Mouse (Mus musculus): ENCODE results near the gene Crybg3. TPM values are rescaled to one million over a fixed set of nuclear protein-coding genes. Genes with fewer than 3 reads are reported as not detected.

Gene Crybg3
- polyA plus RNA-seq, 1 experiment: 1.0 TPM

DNA sequence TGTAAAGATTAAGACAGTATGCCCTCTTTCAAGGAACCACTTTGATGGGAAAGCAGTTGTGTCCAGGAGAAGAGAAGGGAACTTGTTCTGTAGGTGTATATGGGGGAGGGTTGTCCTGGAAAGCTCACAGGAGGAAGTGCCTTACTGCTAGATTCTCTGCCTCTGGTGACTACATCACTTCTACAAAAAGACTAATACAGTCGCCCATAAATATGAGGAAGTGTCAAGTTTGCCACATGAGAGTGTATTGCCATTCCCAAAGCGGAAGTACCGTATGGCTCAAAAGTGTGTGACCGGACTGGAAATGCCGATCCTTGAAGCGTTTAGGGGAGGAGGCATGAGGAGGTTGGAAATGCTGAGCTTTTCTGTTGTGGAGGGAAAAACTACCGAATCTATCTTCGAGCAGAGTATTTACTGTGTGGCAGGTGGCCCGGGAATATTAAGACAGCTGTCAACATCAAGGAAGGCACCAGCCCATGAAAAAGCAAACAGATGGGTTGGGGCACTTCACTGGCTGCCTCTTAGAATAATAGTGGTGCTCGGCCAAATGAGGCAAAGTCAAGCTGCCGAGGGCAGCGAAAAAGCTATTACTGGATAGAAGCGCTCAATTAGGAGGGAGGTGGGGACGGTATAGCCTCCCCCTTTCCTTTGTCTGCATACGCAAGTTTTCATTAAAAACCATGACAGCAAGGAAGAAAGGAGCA is 3.5 kb upstream of the Crybg3 start:
- Histone ChIP-seq H3K4me3 (no peak overlapping the region), H3K79me2 (ENCODE audit: control insufficient read depth, insufficient read depth) (no peaks in the 10 kb centered on the region), H3K36me3 (ENCODE audit: control insufficient read depth, insufficient read depth) (no peaks in the 10 kb centered on the region), H3ac (ENCODE audit: control insufficient read depth, insufficient read length) (no peak overlapping the region), H3K4me2 (ENCODE audit: low read depth) (no peak overlapping the region), H3K27me3 (ENCODE audit: control insufficient read depth, insufficient read depth, insufficient read length) (no peaks in the 10 kb centered on the region)
- TF ChIP-seq POLR2A (IDR thresholded peaks at IDR 0.05; ENCODE audit: insufficient read length, low read depth) (no peak), E2F4 (IDR thresholded peaks at IDR 0.05; ENCODE audit: insufficient read depth) (no peak), REST (IDR thresholded peaks at IDR 0.05; ENCODE audit: insufficient read depth, insufficient read length) (no peak), SRF (IDR thresholded peaks at IDR 0.05; ENCODE audit: control insufficient read depth, insufficient read length, low read depth) (no peak), MYOG (IDR thresholded peaks at IDR 0.05; ENCODE audit: control insufficient read depth in 1 of 3, insufficient read depth in 1 of 3, insufficient read length in 2 of 3, low read depth in 2 of 3) (no peak), TCF12 (IDR thresholded peaks at IDR 0.05; ENCODE audit: insufficient read depth, poor library complexity, severe bottlenecking) (no peak), POLR2AphosphoS2 (IDR thresholded peaks at IDR 0.05; ENCODE audit: insufficient read length, low read depth) (no peak), TCF3 (IDR thresholded peaks at IDR 0.05; ENCODE audit: insufficient read length, low read depth) (no peak), USF1 (IDR thresholded peaks at IDR 0.05; ENCODE audit: low read depth) (no peak)

DNA sequence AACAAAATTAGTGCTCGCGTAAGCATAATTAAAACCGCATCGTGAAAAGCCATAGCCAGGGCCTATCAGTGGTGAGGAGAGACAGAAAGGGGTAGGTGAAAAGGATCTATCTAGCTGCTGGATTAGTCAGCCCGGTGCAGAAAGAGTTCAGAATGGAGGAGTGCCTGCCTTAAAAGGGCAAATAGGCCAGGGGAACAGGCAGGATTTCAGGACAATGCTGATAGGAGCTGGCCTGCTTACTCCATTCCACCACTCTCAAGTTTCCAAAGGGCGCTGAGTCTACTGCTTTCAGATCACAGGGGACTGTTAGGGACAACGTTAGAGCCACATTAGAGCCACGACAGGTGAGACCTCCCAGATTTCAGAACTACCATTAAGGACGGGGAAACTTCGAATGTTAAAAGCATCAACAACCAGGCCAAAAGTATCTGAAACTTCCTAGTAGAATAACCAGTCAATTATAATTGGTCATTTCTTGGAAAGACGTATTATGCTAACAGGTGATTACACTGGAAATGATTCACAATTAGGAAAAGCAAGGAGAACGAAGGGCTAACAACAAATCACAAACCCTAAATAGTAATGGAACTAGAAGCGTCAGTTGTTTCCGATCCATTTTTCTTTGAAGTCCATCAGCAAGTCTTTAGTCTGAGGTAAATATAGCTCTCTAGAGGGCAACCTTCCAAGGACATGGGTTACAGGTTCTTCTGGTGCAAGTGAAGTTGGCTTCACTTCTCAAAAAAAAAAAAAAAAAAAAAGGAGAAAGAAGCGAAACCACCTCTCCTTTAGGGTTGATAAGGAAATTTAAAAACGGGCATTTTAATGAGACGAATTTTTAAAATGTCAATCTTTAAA is 1.1 kb downstream of the Crybg3 start:
- no peaks in the 10 kb centered on the region for H3K36me3 ChIP-seq (ENCODE audit: control insufficient read depth, insufficient read depth)
- peak overlapping the region; percentile 45 for H3ac ChIP-seq (ENCODE audit: control insufficient read depth, insufficient read length)
- peak overlapping the region; percentile 97 for H3K4me2 ChIP-seq (ENCODE audit: low read depth)
- H3K4me3 ChIP-seq: peak overlapping the region; percentile 31
- no peaks in the 10 kb centered on the region for H3K79me2 ChIP-seq (ENCODE audit: control insufficient read depth, insufficient read depth)
- TF ChIP-seq POLR2A (IDR thresholded peaks at IDR 0.05; ENCODE audit: insufficient read length, low read depth) (no peak), MYOD1 (IDR thresholded peaks at IDR 0.05; ENCODE audit: control insufficient read depth in 1 of 3, insufficient read length in 2 of 3, low read depth in 2 of 3) (no peak), SRF (IDR thresholded peaks at IDR 0.05; ENCODE audit: control insufficient read depth, insufficient read length, low read depth) (peak; percentile 67), CEBPB (IDR thresholded peaks at IDR 0.05; ENCODE audit: insufficient read depth, poor library complexity, severe bottlenecking) (no peak), REST (IDR thresholded peaks at IDR 0.05; ENCODE audit: insufficient read depth, insufficient read length) (no peak)
- H3K27me3 ChIP-seq (ENCODE audit: control insufficient read depth, insufficient read depth, insufficient read length): no peaks in the 10 kb centered on the region

DNA sequence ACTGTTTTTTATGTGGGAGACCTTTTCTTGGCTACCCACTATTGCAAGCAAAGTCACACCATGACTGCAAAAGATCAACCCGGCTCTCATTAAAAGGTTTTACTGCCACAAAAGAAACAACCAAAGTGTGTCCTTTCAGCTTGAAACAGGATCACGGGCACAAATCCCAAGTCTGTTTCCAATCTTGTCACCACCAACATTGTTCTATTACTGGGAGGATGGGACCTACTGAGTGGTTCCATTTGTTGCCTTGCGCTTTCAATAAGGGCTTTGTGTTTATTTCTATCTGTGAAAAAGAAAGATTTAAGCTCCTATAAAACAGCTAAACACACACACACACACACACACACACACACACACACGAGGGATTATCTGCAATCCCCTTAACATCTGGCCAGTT is 1.8 kb downstream of the Crybg3 start:
- H3K4me2 ChIP-seq (ENCODE audit: low read depth): peak overlapping the region; percentile 97
- TF ChIP-seq USF1 (IDR thresholded peaks at IDR 0.05; ENCODE audit: low read depth) (no peak), POLR2AphosphoS2 (IDR thresholded peaks at IDR 0.05; ENCODE audit: insufficient read length, low read depth) (no peak), REST (IDR thresholded peaks at IDR 0.05; ENCODE audit: insufficient read depth, insufficient read length) (no peak), E2F4 (IDR thresholded peaks at IDR 0.05; ENCODE audit: insufficient read depth) (no peak), SRF (IDR thresholded peaks at IDR 0.05; ENCODE audit: control insufficient read depth, insufficient read length, low read depth) (no peak), POLR2A (IDR thresholded peaks at IDR 0.05; ENCODE audit: insufficient read length, low read depth) (no peak), MYOG (IDR thresholded peaks at IDR 0.05; ENCODE audit: control insufficient read depth in 1 of 3, insufficient read depth in 1 of 3, insufficient read length in 2 of 3, low read depth in 2 of 3) (no peak), MAX (IDR thresholded peaks at IDR 0.05; ENCODE audit: low read depth) (no peak), MYOD1 (IDR thresholded peaks at IDR 0.05; ENCODE audit: control insufficient read depth in 1 of 3, insufficient read length in 2 of 3, low read depth in 2 of 3) (no peak), CEBPB (IDR thresholded peaks at IDR 0.05; ENCODE audit: insufficient read depth, poor library complexity, severe bottlenecking) (no peak)
- no peak overlapping the region for H3ac ChIP-seq (ENCODE audit: control insufficient read depth, insufficient read length)
- no peaks in the 10 kb centered on the region for H3K36me3 ChIP-seq (ENCODE audit: control insufficient read depth, insufficient read depth)
- no peak overlapping the region for H3K4me3 ChIP-seq
- no peaks in the 10 kb centered on the region for H3K79me2 ChIP-seq (ENCODE audit: control insufficient read depth, insufficient read depth)
- H3K27me3 ChIP-seq (ENCODE audit: control insufficient read depth, insufficient read depth, insufficient read length): no peaks in the 10 kb centered on the region

DNA sequence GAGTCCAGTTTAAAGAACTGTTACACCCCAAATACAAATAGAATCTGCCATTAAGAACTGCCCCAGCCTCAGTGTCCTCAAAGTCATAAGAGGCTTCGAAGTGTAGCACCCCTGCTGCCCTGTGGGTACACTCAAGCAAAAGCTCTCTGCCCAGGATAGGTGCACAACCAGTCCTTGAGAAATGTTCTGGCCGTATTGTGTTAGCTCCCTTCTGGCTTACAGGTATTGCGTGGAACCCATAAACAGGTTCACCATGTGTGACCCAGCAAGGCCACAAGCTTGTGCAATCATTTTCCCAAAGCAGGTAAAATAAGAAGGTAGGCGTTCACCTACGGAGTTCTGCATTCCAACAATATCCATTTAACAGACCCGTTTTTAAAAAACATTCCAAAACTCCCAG is 3.5 kb downstream of the Crybg3 start:
- H3K4me3 ChIP-seq: no peak overlapping the region
- no peaks in the 10 kb centered on the region for H3K27me3 ChIP-seq (ENCODE audit: control insufficient read depth, insufficient read depth, insufficient read length)
- H3K36me3 ChIP-seq (ENCODE audit: control insufficient read depth, insufficient read depth): no peaks in the 10 kb centered on the region
- no peaks in the 10 kb centered on the region for H3K79me2 ChIP-seq (ENCODE audit: control insufficient read depth, insufficient read depth)
- TF ChIP-seq USF1 (IDR thresholded peaks at IDR 0.05; ENCODE audit: low read depth): no peak
- no peak for TF ChIP-seq MYOD1 (IDR thresholded peaks at IDR 0.05; ENCODE audit: control insufficient read depth in 1 of 3, insufficient read length in 2 of 3, low read depth in 2 of 3)
- TF ChIP-seq POLR2AphosphoS2 (IDR thresholded peaks at IDR 0.05; ENCODE audit: insufficient read length, low read depth): no peak
- no peak for TF ChIP-seq E2F4 (IDR thresholded peaks at IDR 0.05; ENCODE audit: insufficient read depth)
- no peak for TF ChIP-seq MYOG (IDR thresholded peaks at IDR 0.05; ENCODE audit: control insufficient read depth in 1 of 3, insufficient read depth in 1 of 3, insufficient read length in 2 of 3, low read depth in 2 of 3)
- no peak overlapping the region for H3K4me2 ChIP-seq (ENCODE audit: low read depth)
- H3ac ChIP-seq (ENCODE audit: control insufficient read depth, insufficient read length): no peak overlapping the region

GRCm38 (mm10) chr16:59594714-59595113 is 6.1 kb downstream of the Crybg3 start:
- Histone ChIP-seq H3K79me2 (ENCODE audit: control insufficient read depth, insufficient read depth) (no peaks in the 10 kb centered on the region), H3K36me3 (ENCODE audit: control insufficient read depth, insufficient read depth) (no peaks in the 10 kb centered on the region), H3ac (ENCODE audit: control insufficient read depth, insufficient read length) (no peak overlapping the region), H3K4me3 (no peak overlapping the region), H3K27me3 (ENCODE audit: control insufficient read depth, insufficient read depth, insufficient read length) (no peaks in the 10 kb centered on the region), H3K4me2 (ENCODE audit: low read depth) (no peak overlapping the region)
- TF ChIP-seq MAX (IDR thresholded peaks at IDR 0.05; ENCODE audit: low read depth): no peak
- TF ChIP-seq CEBPB (IDR thresholded peaks at IDR 0.05; ENCODE audit: insufficient read depth, poor library complexity, severe bottlenecking): no peak
- no peak for TF ChIP-seq MYOD1 (IDR thresholded peaks at IDR 0.05; ENCODE audit: control insufficient read depth in 1 of 3, insufficient read length in 2 of 3, low read depth in 2 of 3)
- TF ChIP-seq USF1 (IDR thresholded peaks at IDR 0.05; ENCODE audit: low read depth): no peak
- TF ChIP-seq SRF (IDR thresholded peaks at IDR 0.05; ENCODE audit: control insufficient read depth, insufficient read length, low read depth): no peak
- no peak for TF ChIP-seq REST (IDR thresholded peaks at IDR 0.05; ENCODE audit: insufficient read depth, insufficient read length)
- TF ChIP-seq E2F4 (IDR thresholded peaks at IDR 0.05; ENCODE audit: insufficient read depth): no peak
- no peak for TF ChIP-seq TCF12 (IDR thresholded peaks at IDR 0.05; ENCODE audit: insufficient read depth, poor library complexity, severe bottlenecking)
